Mouse (Mus musculus) intestine, embryonic 14.5 days (tissue): Measurements from ENCODE around the gene B3galt4. TPM values are rescaled to one million over a fixed set of nuclear protein-coding genes. Genes with fewer than 3 reads are reported as not detected.
A peak's percentile ranks its signal among the peaks of the same experiment; 100 is the strongest.

ENCODE experiments used
- ATAC-seq: fragments of 200-750 bp; cut with Nextera tagmentation; replicated peaks from 2 replicates; pipeline ENCODE4 v1.8.0; 2017; ENCODE audit warnings: low read depth, moderate number of reproducible peaks, moderate TSS enrichment, moderate library complexity; ENCODE audit not compliant: low FRiP score, low TSS enrichment
- DNase-seq: peaks from one replicate; pipeline ENCODE4 v3.0.0-alpha.2; 2018; ENCODE audit warnings: low spot score
- H3K27ac ChIP-seq: fragments of 300-500 bp; sonication (generic); 2 replicates; pipeline ENCODE4 v1.5.1; 2014; ENCODE audit warnings: low read depth, mild to moderate bottlenecking, control low read depth
- H3K27me3 ChIP-seq: fragments of 300-500 bp; sonication (generic); replicated peaks from 2 replicates; pipeline ENCODE4 v1.6.1; 2014; ENCODE audit warnings: low read length, control low read depth; ENCODE audit not compliant: control insufficient read depth, insufficient read depth
- H3K36me3 ChIP-seq: fragments of 300-500 bp; sonication (generic); 2 replicates; pipeline ENCODE4 v1.6.1; 2014; ENCODE audit warnings: low read length, control low read depth; ENCODE audit not compliant: control insufficient read depth, insufficient read depth
- H3K4me1 ChIP-seq: fragments of 300-500 bp; sonication (generic); replicated peaks from 2 replicates; pipeline ENCODE4 v1.6.1; 2014; ENCODE audit warnings: low read length, control low read depth, mixed read lengths; ENCODE audit not compliant: control insufficient read depth, insufficient read depth
- H3K4me2 ChIP-seq: fragments of 300-500 bp; sonication (generic); 2 replicates; pipeline ENCODE4 v1.6.1; 2014; ENCODE audit warnings: low read length
- H3K4me3 ChIP-seq: fragments of 300-500 bp; sonication (generic); 2 replicates; pipeline ENCODE4 v1.5.1; 2014; ENCODE audit warnings: low read depth, low read length, control low read depth, mixed read lengths
- H3K9ac ChIP-seq: fragments of 300-500 bp; sonication (generic); 2 replicates; pipeline ENCODE4 v1.6.1; 2014; ENCODE audit warnings: mild to moderate bottlenecking, low read length
- H3K9me3 ChIP-seq: fragments of 300-500 bp; sonication (generic); 2 replicates; pipeline ENCODE4 v1.6.1; 2016; ENCODE audit warnings: low read length, control low read depth; ENCODE audit not compliant: control insufficient read depth
- WGBS: fragments of 180-500 bp; shearing (Covaris S2); extraction: QIAGEN DNeasy Blood & Tissue Kit; methylation state at CpG from one replicate; pipeline ENCODE4 v1.1.7; 2014; 5-methylcytosine and 5-hydroxymethylcytosine counted together
- polyA plus RNA-seq: library from polyadenylated mRNA; unstranded; fragments of >200 nt; fragmentation: Nextera tagmentation; extraction: Ambion mirVana; gene quantifications from 2 replicates; pipeline ENCODE4 v1.2.1, GENCODE M21; 2014

B3galt4 gene
- polyA plus RNA-seq, 1 experiment from 2014 or later = 3.7 TPM

- no peaks in the 10 kb centered on the region for H3K27me3 ChIP-seq
- peaks cover 15% of the 10 kb centered on the region for H3K4me1 ChIP-seq
- no peak for DNase-seq
- H3K9ac ChIP-seq = no peak overlapping the region
- whole genome bisulfite sequencing = 86% methylated on average over 10 of the region's 10 CpGs
- no peak for ATAC-seq
- H3K9me3 ChIP-seq = no peaks in the 10 kb centered on the region
- H3K4me2 ChIP-seq = no peak overlapping the region
- H3K27ac ChIP-seq = no peak overlapping the region
- no peak overlapping the region for H3K4me3 ChIP-seq
- H3K36me3 ChIP-seq = peaks cover 8% of the 10 kb centered on the region; the same call in 1 of the 2 replicates
Observed at GRCm38 (mm10) chr17:33924577-33925283, 26.6 kb downstream of the B3galt4 start.

- Histone ChIP-seq H3K9ac (no peak overlapping the region), H3K27ac (no peak overlapping the region), H3K36me3 (peaks cover 12% of the 10 kb centered on the region), H3K4me3 (no peak overlapping the region), H3K27me3 (no peaks in the 10 kb centered on the region), H3K9me3 (no peaks in the 10 kb centered on the region), H3K4me1 (peaks cover 20% of the 10 kb centered on the region), H3K4me2 (no peak overlapping the region)
- ATAC-seq (no peak), DNase-seq (no peak)
- WGBS = 84% methylated on average over 7 of the region's 7 CpGs
Observed at GRCm38 (mm10) chr17:33921361-33921760, 29.9 kb downstream of the B3galt4 start.

- Histone ChIP-seq H3K4me1 (peaks cover 20% of the 10 kb centered on the region), H3K9me3 (no peaks in the 10 kb centered on the region), H3K4me2 (peak overlapping the region; percentile 99), H3K27ac (peak overlapping the region; percentile 51; the same call in 1 of the 2 replicates), H3K4me3 (peak overlapping the region; percentile 67), H3K27me3 (no peaks in the 10 kb centered on the region), H3K36me3 (peaks cover 12% of the 10 kb centered on the region), H3K9ac (peak overlapping the region; percentile 59)
- ATAC-seq (peak; percentile 30; the same call in 1 of the 2 replicates), DNase-seq (peak; percentile 90)
- WGBS = under 1% methylated on average over 36 of the region's 36 CpGs
Observed at GRCm38 (mm10) chr17:33920282-33921097, 30.8 kb downstream of the B3galt4 start.

GRCm38 (mm10) chr17:33919351-33920281, 31.7 kb downstream of the B3galt4 start:
- Histone ChIP-seq H3K36me3 (peaks cover 18% of the 10 kb centered on the region), H3K9ac (peak overlapping the region; percentile 59), H3K4me1 (peaks cover 27% of the 10 kb centered on the region), H3K27ac (peak overlapping the region; percentile 51; the same call in 1 of the 2 replicates), H3K27me3 (no peaks in the 10 kb centered on the region), H3K4me2 (peak overlapping the region; percentile 99), H3K4me3 (peak overlapping the region; percentile 67), H3K9me3 (no peaks in the 10 kb centered on the region)
- 1% methylated on average over 52 of the region's 52 CpGs for WGBS
- peak; percentile 69 for DNase-seq
- ATAC-seq = no peak

- WGBS = 60% methylated on average over 37 of the region's 37 CpGs
- DNase-seq (no peak), ATAC-seq (no peak)
Observed at GRCm38 (mm10) chr17:33918293-33919203, 32.7 kb downstream of the B3galt4 start.

GRCm38 (mm10) chr17:33917656-33918292, 33.5 kb downstream of the B3galt4 start:
- no peaks in the 10 kb centered on the region for H3K27me3 ChIP-seq
- no peak overlapping the region for H3K27ac ChIP-seq
- no peak for DNase-seq
- no peak overlapping the region for H3K4me3 ChIP-seq
- peaks cover 35% of the 10 kb centered on the region for H3K36me3 ChIP-seq
- 78% methylated on average over 18 of the region's 18 CpGs for WGBS
- H3K9ac ChIP-seq = no peak overlapping the region
- H3K4me1 ChIP-seq = peaks cover 27% of the 10 kb centered on the region
- ATAC-seq = no peak
- H3K9me3 ChIP-seq = no peaks in the 10 kb centered on the region
- no peak overlapping the region for H3K4me2 ChIP-seq

More at GRCm38 (mm10) chr17:33918293-33919203, 32.7 kb downstream of the B3galt4 start:
- Histone ChIP-seq H3K9me3 (no peaks in the 10 kb centered on the region), H3K4me2 (peak overlapping the region; percentile 99), H3K27me3 (no peaks in the 10 kb centered on the region), H3K4me3 (peak overlapping the region; percentile 67), H3K4me1 (peaks cover 27% of the 10 kb centered on the region), H3K27ac (no peak overlapping the region), H3K9ac (no peak overlapping the region), H3K36me3 (peaks cover 29% of the 10 kb centered on the region)

- 76% methylated on average over 31 of the region's 31 CpGs for WGBS
- no peaks in the 10 kb centered on the region for H3K9me3 ChIP-seq
- peak overlapping the region; percentile 78; the same call in 1 of the 2 replicates for H3K27ac ChIP-seq
- peak overlapping the region; percentile 52 for H3K4me3 ChIP-seq
- H3K27me3 ChIP-seq = no peaks in the 10 kb centered on the region
- H3K36me3 ChIP-seq = peaks cover 41% of the 10 kb centered on the region
- peaks cover 27% of the 10 kb centered on the region for H3K4me1 ChIP-seq
- H3K9ac ChIP-seq = no peak overlapping the region
- DNase-seq (no peak), ATAC-seq (no peak)
- H3K4me2 ChIP-seq = peak overlapping the region; percentile 71
Observed at GRCm38 (mm10) chr17:33916847-33917655, 34.2 kb downstream of the B3galt4 start.
